Mouse (Mus musculus) thymus, adult 2 months (tissue): ENCODE data around the gene Atxn1.

ENCODE experiments used
- CTCF ChIP-seq: fragments of 200-500 bp; IDR thresholded peaks from 2 replicates; pipeline ENCODE4 v1.5.1; 2012; ENCODE audit warnings: mild to moderate bottlenecking, control low read depth, low read length, moderate library complexity, borderline replicate concordance; ENCODE audit not compliant: control insufficient read depth, poor library complexity, insufficient read depth; ENCODE audit errors: extremely low read depth
- POLR2A ChIP-seq: fragments of 200-500 bp; IDR thresholded peaks from 2 replicates; pipeline ENCODE4 v1.6.1; 2012; ENCODE audit warnings: mild to moderate bottlenecking, low read length, control low read depth, moderate library complexity; ENCODE audit not compliant: control insufficient read depth, poor library complexity, insufficient read depth; ENCODE audit errors: extremely low read depth

DNA sequence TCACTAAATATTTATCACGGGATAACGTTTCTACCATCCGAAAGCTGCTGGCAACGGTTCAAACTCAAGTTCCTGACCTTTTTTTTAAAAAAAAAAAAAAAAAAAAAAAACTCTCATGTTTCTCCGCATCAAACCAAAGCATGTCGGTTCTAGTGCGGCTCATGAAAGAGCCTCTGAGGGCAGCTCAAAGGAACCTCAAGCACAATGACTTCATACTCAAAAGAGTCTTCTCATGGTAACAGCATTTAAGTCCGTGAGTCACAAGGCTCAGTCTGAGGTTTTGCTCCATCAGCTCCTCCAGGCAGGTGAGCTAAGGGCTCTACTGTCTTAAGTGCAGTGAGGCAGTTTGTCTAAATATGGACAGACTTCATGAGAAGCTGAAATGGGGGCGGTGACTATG, 42.3 kb downstream of the Atxn1 start:
- TF ChIP-seq POLR2A (no peak), CTCF (no peak)
